Mouse (Mus musculus) MEL (cell line): Measurements from ENCODE around the gene Rnf130.

Source experiments
- BHLHE40 ChIP-seq: IDR thresholded peaks from 2 replicates; pipeline ENCODE4 v1.6.1; 2012; ENCODE audit warnings: low read depth, mild to moderate bottlenecking, inconsistent platforms, low read length, improper control_type of control experiment, borderline replicate concordance
- CTCF ChIP-seq, 3 experiments: IDR thresholded peaks in 2 of 3; conservative IDR thresholded peaks in 1 of 3; 2 replicates each; pipeline ENCODE4 v1.5.1; 2011 to 2012; ENCODE audit warnings: low read length in 3 of 3, low read depth in 2 of 3, mild to moderate bottlenecking in 2 of 3, improper control_type of control experiment in 1 of 3, inconsistent platforms in 1 of 3, mixed read lengths in 1 of 3, moderate library complexity in 1 of 3; ENCODE audit not compliant: control insufficient read depth in 1 of 3, insufficient read depth in 1 of 3, poor library complexity in 1 of 3, severe bottlenecking in 1 of 3
- MEF2A ChIP-seq: IDR thresholded peaks from 2 replicates; pipeline ENCODE4 v1.6.1; 2014; ENCODE audit warnings: low read depth, mild to moderate bottlenecking, inconsistent platforms, low read length, improper control_type of control experiment; ENCODE audit not compliant: poor library complexity, insufficient replicate concordance, severe bottlenecking; ENCODE audit errors: extremely low read depth
- POLR2A ChIP-seq, 2 experiments: IDR thresholded peaks; 2 replicates each; pipeline ENCODE4 v1.6.1; 2011 to 2012; ENCODE audit warnings: low read length in 2 of 2, mild to moderate bottlenecking in 2 of 2, control low read depth in 1 of 2, improper control_type of control experiment in 1 of 2, low read depth in 1 of 2, moderate library complexity in 1 of 2; ENCODE audit not compliant: control insufficient read depth in 1 of 2, insufficient read depth in 1 of 2, poor library complexity in 1 of 2
- SIN3A ChIP-seq: IDR thresholded peaks from 2 replicates; pipeline ENCODE4 v1.6.1; 2012; ENCODE audit warnings: low read length, improper control_type of control experiment, inconsistent platforms
- ZNF384 ChIP-seq: IDR thresholded peaks from 2 replicates; pipeline ENCODE4 v1.6.1; 2012; ENCODE audit warnings: low read depth, mild to moderate bottlenecking, inconsistent platforms, low read length, improper control_type of control experiment

DNA sequence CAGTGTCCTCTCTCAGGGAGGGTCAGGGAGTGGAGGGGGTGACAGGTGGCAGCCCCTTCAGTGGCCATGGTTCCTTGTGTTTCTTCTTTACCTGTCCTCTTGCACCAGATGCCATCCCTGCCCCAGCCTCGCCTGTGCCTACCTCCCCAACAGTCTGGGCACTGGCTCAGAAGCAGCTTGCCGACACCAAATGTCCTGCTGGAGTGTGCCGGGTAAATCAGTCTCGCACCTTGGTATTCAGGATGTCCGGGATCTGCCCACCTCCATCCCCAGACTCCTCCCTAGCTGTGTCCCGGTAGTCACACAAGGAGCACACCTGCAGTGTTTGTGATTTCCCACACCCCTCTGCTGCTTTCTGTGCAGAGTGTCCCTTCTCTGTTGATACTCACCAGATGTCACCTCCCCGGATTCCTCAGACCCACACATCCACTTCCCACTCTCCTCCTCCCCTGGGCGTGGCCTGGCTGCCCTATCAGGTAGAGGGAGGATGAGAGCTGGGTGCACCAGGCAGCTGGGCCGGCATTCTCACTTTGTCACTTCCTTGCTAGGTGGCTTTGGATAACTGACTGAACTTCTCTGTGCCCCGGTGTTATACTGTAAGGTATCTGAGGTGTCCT is 113.2 kb downstream of the Rnf130 start:
- TF ChIP-seq CTCF (IDR thresholded peaks at IDR 0.05 in 2 of 3, conservative IDR thresholded peaks at IDR 0.05 in 1 of 3; ENCODE audit: control insufficient read depth in 1 of 3, insufficient read depth in 1 of 3, low read depth in 2 of 3, low read length in 3 of 3, poor library complexity in 1 of 3, severe bottlenecking in 1 of 3) = no peak
- TF ChIP-seq POLR2A (IDR thresholded peaks at IDR 0.05; ENCODE audit: control insufficient read depth in 1 of 2, insufficient read depth in 1 of 2, low read depth in 1 of 2, low read length in 2 of 2, poor library complexity in 1 of 2) = no peak
- TF ChIP-seq BHLHE40 = no peak
- no peak for TF ChIP-seq ZNF384
- TF ChIP-seq MEF2A = no peak
- no peak for TF ChIP-seq SIN3A
